Mouse (Mus musculus): ENCODE measurements around the gene Pdzk1. TPM values are rescaled to one million over a fixed set of nuclear protein-coding genes. Genes with fewer than 3 reads are reported as not detected.

Gene Pdzk1
- polyA plus RNA-seq, 1 experiment = 0.02 TPM

DNA sequence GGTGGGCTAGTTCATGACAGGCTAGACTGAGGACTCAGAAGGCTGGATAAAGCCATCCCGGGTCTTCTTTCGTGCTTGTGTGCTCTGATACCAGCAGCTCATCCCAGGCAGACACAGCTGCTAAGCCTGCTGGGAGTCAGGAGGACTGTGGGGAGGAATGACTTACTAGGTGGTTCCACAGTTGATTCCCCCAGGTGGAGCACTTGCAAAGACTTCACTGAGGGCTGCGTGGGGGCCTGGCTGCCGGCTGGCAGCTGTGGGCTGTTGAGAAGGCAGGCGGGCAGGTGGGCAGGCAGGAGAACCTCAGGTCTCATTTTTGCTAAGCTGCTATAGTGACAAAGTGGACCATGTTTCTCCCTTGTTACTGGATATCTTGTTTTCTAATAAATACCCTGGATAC is 31.4 kb downstream of the Pdzk1 start:
- no peak for TF ChIP-seq GATA1 (IDR thresholded peaks at IDR 0.05; ENCODE audit: low read length)

DNA sequence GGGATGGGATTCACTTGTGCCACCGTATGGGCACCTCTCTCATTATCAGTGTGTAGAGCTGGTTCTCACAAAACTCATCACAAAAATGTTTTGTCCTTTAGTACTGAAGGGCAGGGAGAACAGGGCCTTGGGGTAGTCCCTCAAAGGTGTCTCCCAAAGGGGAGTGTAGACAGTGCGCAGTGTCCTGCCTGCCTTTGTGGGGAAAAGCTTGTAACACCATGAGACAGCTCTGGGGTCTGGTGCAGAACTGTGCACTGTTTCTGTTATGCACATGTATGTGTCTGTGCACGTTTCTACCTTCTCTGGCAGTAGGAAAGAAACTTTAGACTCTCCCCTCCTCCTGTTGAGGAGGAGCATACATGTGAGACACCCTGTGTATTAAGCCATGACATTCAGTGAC is 38.8 kb downstream of the Pdzk1 start:
- no peak for TF ChIP-seq GATA1 (IDR thresholded peaks at IDR 0.05; ENCODE audit: low read length)

DNA sequence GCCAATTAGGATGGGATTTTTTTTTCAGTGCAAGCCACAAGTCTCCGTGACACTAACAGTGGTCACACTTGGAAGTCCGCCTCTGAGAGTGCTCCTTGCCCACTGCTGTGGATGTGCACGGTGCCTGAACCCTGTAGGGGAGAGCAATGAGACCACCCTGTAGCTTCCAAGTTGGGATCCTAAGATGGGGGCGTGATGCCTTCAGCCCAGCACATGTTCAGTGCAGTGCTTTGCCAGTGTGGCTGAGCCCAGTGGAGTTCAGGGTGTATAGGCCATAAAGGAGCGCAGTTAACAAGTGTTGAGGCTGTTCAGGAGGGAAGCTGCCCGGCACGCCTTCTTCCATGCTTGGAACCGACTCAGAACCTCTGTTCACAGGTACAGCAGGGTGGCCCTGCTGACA is 39.5 kb downstream of the Pdzk1 start:
- no peak for TF ChIP-seq GATA1 (IDR thresholded peaks at IDR 0.05; ENCODE audit: low read length)

DNA sequence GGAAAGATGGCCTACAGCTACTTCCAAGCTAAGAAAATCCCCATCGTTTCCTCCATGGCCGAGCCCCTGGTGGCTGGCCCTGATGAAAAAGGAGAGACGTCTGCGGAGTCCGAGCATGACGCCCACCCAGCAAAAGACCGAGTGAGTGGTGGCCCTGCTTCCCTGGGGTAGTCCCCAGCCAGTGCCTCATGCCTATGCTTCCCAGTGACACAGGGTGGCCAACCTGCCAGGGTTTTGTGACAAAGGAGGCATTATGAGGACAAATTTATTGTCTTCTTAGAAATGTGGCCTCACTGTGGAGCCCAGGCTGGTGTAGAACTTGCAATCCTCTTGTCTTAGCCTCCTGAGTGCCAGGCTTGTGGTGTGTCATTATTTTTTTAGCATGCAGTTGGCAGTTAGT is 40.0 kb downstream of the Pdzk1 start:
- TF ChIP-seq GATA1 (IDR thresholded peaks at IDR 0.05; ENCODE audit: low read length) = no peak

DNA sequence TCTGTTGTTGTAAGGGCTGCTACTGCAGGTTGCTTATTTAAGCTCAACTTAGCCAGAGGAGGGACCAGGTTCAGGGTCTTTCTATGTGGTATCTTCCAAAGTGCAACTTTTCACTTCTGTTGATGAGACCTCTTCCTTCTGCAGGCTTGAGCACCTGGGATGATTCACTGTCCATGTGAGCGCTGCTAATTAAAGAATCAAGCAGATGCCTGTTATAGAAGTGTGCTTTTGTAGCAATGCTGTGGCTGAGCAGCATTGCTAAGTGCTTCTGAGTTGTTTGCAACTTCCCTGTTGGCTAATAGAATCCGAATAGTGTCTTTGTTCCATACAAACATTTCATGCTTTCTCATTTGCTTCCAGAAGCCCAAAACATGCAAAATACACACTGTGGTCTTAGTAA is 41.2 kb downstream of the Pdzk1 start:
- no peak for TF ChIP-seq GATA1 (IDR thresholded peaks at IDR 0.05; ENCODE audit: low read length)

DNA sequence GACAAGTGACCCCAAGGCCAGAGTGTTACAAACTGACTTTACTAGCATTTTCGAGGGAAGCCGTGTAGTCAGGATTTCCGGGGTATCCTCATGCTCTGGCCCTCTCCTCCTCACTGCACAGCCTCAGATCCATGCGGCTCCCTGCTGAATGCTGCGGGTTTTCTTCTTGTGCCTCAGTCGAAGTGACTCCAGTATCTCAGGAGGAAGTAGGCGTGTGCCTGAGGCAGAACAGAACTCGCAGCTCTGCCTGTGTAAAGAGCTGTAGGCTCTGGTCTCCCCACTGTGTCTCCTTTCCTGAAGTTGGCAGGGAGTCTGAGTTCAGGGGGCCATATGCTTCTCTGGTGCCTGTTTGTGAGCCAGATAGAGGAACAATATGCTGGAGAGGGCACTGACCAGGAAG is 42.0 kb downstream of the Pdzk1 start:
- TF ChIP-seq GATA1 (IDR thresholded peaks at IDR 0.05; ENCODE audit: low read length) = no peak

DNA sequence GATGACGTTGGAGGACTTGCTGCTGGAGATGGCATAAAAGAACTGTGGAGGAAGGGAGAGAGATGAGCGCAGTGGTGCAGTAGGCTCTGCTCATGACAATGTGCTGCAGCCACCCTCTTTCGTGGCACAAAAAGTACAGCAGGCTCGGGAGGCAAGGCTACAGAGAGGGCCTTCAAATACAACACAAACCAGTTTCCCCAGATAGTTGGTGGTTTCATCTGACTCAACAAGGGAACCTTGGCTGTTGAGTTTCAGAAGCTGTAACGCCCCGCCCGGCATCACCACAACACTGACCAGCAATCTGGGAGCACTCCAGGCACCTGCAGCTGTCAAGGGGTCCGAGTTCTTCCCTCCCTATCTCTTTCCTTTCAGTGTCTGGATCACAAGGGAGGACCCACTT is 43.4 kb downstream of the Pdzk1 start:
- TF ChIP-seq GATA1 (IDR thresholded peaks at IDR 0.05; ENCODE audit: low read length) = no peak

DNA sequence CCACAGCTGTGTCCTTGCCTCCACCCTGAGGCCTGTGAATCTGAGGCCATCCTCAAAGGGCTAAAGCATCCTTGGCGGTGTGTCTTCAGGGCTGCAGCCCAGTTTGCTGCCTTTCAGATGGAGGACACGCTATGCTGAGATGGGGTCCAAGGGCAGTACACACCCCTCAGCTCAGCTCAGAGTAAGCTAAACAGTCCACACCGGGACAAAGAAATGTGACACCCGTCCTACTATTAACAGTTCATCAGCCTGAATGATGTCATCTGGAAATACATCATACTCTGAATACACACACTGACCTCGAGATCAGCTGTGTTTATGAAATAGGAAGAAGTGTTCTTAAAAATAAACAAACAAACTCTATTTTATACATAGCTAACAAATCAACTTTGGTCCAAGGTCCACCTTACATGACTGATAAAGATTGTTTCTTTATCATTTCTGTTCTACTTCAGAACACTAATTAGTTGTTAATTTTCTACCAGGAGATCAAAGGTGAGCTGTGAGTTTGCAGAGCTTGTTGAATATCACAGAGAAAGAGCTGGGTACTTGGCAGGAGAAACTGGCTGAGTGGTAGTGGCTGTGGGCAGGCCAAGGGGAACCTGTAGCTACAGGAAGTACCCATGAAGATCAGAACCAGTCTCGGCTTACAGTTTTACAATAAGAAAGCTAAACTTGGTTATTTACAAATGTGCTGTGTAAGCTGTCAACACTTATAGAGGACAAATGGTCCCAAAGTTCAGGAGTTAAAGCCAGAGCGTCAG is 45.9 kb downstream of the Pdzk1 start:
- no peak for TF ChIP-seq GATA1 (IDR thresholded peaks at IDR 0.05; ENCODE audit: low read length)

DNA sequence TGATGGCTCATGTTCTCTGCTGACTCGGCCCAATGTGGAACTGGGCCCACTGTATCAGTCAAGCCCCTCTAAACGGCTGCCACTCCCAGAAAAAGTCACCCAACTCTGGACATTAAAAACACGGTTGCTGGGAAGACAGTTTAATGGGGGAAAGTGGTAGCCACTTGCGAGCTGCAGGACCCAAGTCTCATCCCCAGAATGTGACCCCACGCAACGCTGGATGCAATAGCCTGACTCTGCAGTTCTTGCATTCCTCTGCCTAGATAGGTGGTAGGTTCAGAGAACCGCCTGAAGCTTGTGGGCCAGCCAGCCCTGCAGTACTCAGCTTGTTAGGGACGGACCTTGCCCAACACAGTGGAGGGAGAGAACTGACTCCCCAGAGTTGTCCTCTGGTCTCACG is 50.5 kb downstream of the Pdzk1 start:
- TF ChIP-seq GATA1 (IDR thresholded peaks at IDR 0.05; ENCODE audit: low read length) = no peak

DNA sequence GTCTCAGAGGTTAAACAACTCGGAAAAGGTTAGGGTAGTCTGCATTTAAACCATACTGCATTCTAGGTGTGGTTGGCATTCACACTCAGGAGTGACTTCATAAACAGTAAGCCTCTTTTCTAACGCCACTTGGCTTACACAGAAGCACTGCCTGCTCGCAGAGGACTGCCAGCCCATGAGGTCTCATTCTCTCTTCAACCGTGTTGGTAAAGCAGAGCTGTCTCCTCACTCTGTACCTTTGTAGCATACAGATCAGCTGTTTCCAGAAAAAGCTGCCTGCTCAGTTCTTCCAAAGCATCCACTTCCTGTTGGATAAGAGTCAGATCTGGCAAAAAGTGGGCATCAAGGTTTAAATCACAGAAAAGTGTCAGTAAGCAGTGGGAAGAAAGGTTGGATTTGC is 51.3 kb downstream of the Pdzk1 start:
- no peak for TF ChIP-seq GATA1 (IDR thresholded peaks at IDR 0.05; ENCODE audit: low read length)

DNA sequence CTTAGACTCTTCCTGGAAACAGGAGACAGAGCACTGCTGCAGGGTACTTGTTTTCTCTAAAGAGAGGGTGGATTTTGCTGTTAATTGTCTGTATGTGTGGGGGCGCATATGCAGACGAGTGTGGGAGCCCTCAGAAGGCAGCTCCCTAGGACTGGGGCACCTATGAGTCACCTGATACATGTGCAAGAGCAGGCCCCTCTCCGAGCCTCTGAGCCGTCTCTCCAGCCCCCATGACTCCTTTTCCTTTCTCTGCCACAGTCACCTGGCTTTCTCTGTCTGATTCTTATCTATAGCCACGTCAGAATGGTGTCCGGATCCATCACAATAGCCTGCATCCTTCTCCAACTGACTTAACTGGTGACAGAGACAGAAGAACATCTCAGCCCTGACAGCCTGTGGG is 52.5 kb downstream of the Pdzk1 start:
- TF ChIP-seq GATA1 (IDR thresholded peaks at IDR 0.05; ENCODE audit: low read length) = no peak

DNA sequence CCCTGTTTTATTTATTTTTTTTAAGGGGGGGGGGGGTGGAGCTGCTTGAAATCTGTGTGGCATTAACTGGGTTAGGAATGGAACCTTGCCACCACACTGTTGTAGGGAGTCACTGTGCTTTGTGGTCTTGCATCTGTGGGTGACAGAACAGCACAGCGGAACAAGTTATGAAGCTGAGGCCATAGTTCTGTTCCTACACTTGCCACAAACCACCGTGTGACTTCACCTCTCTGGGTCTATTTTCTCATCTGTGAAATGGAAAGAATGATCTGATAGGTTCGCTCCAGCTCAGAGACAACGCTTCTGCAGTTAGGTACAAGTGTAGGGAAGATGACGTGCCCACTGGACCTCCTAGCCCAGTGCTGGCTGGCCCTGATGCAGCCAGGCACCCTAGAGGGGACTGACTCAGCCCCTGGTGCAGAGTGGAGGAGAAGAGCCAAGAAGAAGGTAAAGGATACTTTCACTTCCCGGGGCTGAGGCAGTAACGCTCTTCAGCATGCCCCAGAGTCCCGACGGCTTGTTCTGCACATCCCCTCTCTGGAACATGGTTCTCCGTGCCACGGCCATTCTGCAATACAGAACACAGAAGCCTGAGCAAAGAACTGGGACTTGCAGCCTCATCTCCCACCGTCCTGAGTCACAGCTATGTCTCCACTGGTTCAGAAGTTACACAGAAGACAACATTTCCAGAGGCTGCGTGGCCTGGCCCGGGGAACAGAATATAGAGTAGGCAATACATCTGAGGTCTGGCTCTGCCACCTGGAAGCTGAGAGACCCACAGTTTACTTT is 53.2 kb downstream of the Pdzk1 start:
- TF ChIP-seq GATA1 (IDR thresholded peaks at IDR 0.05; ENCODE audit: low read length) = no peak

DNA sequence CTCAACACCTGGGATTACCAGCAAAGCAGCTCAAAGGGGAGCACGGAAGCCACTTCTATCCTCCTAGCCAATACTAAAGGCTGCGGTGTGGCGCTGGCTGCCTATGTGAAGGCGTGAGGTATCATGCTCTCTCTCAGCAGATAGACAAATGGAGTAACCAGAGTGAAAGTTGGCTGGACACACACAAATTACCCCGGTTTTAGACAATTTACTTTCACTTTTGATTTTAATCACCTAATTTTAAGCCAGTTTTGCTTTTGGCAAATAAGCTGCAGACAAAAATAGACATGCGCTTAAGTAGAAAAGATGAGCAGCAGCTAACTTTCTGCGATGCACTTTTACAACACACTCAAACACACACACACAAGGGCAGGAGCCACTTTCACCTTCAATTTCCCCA is 54.6 kb downstream of the Pdzk1 start:
- TF ChIP-seq GATA1 (IDR thresholded peaks at IDR 0.05; ENCODE audit: low read length) = no peak

DNA sequence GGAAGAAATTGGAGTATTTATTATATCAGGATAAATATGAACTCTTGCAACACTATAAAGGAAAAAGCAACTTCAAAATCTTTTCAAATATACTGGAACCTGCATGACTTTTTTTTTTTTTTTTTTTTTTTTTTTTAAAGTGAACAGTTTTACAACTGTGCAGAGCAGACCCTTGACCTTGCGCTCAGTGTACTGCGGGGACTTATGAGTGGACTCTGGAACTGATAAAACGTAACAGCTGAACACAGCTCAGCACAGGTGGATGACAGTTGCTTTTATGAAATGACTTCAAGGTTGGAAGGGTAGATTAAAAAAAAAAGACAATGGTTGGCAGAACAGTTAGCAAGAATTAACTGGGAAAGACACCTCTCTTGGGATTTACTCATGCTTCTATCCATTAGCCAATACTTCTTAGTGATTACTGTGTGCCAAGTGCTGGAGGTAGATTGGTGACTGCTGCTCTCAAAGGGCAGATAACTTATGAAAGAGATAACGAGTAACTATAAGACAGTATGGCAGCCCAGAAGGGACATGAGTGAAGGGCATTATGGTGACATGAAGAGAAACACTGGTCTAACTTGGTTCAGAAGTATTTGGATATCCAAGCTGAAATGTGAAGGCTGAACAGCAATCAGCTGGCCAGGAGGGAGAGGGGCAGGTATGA is 73.4 kb downstream of the Pdzk1 start:
- TF ChIP-seq GATA1 (IDR thresholded peaks at IDR 0.05; ENCODE audit: low read length) = no peak

DNA sequence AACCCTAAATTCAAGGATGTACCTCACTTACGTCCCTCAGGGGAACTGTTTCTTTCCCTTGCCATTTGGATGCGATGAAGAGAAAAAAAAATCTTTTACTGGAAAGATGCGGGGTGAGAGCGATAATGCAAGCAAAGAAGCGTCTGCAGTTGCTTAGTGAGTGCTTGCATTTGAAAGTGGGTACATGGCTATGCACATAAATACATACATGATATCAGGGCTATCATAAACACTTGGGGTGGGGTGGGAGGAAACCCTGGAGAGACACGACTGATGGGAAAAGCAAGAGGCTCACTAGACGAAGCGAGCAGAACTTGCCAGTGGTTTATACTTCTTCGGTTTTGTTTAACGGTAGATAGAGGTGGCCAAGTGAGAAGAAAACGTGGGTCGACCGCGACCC is 75.3 kb downstream of the Pdzk1 start, which contains the start of gene Gja5:
Gene Gja5, plus strand, starts transcription at position 301 of the 400 bp plus-strand sequence.
- TF ChIP-seq GATA1 (IDR thresholded peaks at IDR 0.05; ENCODE audit: low read length) = no peak

DNA sequence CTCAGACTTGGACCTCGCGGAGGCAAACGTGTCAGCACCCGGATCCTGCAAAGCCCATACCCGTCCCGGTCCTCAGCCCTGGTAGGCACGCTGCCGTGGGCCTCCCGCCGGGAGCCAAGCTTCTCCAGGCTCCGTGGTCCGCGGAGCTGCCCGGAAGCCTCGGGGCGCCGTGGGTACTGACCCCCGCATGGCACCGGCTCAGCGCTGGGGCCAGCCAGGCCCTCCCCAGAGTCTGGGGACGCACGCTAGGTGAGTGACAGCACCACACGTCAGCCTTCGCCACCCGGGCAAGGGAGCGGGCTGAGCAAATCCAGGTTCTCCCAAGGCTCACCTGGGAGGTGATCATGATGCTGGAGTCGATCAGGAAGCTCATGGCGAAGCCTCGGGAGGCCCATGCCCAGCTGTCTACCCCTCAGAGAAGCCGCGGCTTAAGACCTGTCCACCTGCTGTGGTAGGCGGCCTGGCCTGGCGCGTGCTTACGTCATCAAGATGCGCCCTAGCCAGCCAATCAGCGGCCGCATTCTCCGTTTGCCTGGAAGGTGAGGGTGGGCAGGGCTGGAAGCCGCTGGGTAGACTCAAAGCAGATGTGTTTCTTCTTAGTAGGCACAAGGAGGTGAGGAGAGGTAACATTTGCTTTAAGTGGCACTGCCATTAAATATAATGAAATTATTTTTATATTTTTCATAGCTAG is 75.9 kb downstream of the Pdzk1 start, which contains the start of gene Gpr89:
Gene Gpr89, minus strand, starts transcription at position 496 of the 691 bp plus-strand sequence.
- TF ChIP-seq GATA1 (IDR thresholded peaks at IDR 0.05; ENCODE audit: low read length) = no peak

Measured in G1E-ER4 (cell line).